Mouse (Mus musculus) bone marrow macrophage, adult 2 months (primary cell): ENCODE measurements around the gene Phf7.

ENCODE experiments used
- CTCF ChIP-seq: IDR thresholded peaks from 2 replicates; pipeline ENCODE4 v1.5.1; 2012; ENCODE audit warnings: low read depth, mild to moderate bottlenecking, low read length, moderate library complexity
- POLR2A ChIP-seq: IDR thresholded peaks from 2 replicates; pipeline ENCODE4 v1.6.1; 2012; ENCODE audit warnings: mild to moderate bottlenecking, low read depth, low read length, borderline replicate concordance

DNA sequence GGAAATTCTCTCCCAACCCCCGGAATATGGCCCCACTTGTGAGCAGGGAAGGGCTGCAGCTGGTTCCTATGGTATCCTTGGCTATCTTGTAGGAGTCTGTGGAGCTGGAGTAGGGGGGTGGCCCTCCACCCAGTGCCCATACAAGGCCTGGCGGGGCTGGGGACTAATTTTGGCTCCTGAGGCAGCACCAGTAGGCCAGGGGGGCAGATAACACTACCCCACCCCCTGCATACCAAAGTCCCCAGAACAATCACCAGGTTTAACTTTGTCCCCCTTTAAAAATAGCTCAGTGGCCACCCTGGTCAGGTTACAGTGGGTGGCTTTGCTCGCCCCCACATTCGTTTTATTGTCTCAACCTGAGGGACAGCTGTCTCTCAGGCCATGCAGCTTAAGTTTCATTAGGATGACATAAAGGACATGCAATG is 42.0 kb downstream of the Phf7 start:
- TF ChIP-seq CTCF (no peak), POLR2A (no peak)
